Mouse (Mus musculus): ENCODE measurements around the gene Stum. TPM values are rescaled to one million over a fixed set of nuclear protein-coding genes. Genes with fewer than 3 reads are reported as not detected.
A peak's percentile ranks its signal among the peaks of the same experiment; 100 is the strongest.

Gene Stum
- polyA plus RNA-seq, 1 experiment from 2014 or later: 15.6 TPM

GRCm38 (mm10) chr1:180388481-180388880 is 94.8 kb downstream of the Stum start:
- Histone ChIP-seq H3K9me3 (ENCODE audit: control insufficient read depth, low read length) (no peaks in the 10 kb centered on the region), H3K9ac (peak overlapping the region; percentile 37; the same call in 1 of the 2 replicates), H3K27me3 (ENCODE audit: control insufficient read depth, insufficient read depth, low read length) (no peaks in the 10 kb centered on the region), H3K4me3 (replicated peaks; ENCODE audit: low read length) (no peak overlapping the region), H3K4me2 (replicated peaks) (0 out of 2 replicates have a peak overlapping the region, but pooled peaks have one; percentile 55), H3K36me3 (replicated peaks; ENCODE audit: control insufficient read depth, insufficient read depth) (no peaks in the 10 kb centered on the region), H3K27ac (peak overlapping the region; percentile 52), H3K4me1 (replicated peaks; ENCODE audit: control insufficient read depth, insufficient read depth, low read length) (peaks cover 13% of the 10 kb centered on the region; the same call in 1 of the 2 replicates)
- DNase-seq (ENCODE audit: low spot score): no peak
- WGBS: 50% methylated on average over 1 of the region's 1 CpGs
- ATAC-seq (ENCODE audit: low FRiP score): no peak

- Histone ChIP-seq H3K9me3 (ENCODE audit: control insufficient read depth, low read length) (no peaks in the 10 kb centered on the region), H3K4me2 (replicated peaks) (peak overlapping the region; percentile 55), H3K4me1 (replicated peaks; ENCODE audit: control insufficient read depth, insufficient read depth, low read length) (peaks cover 13% of the 10 kb centered on the region; the same call in 1 of the 2 replicates), H3K27me3 (ENCODE audit: control insufficient read depth, insufficient read depth, low read length) (no peaks in the 10 kb centered on the region), H3K36me3 (replicated peaks; ENCODE audit: control insufficient read depth, insufficient read depth) (no peaks in the 10 kb centered on the region), H3K9ac (peak overlapping the region; percentile 37; the same call in 1 of the 2 replicates), H3K4me3 (replicated peaks; ENCODE audit: low read length) (peak overlapping the region; percentile 26), H3K27ac (peak overlapping the region; percentile 52)
- DNase-seq (ENCODE audit: low spot score): no peak
- no peak for ATAC-seq (ENCODE audit: low FRiP score)
- 17% methylated on average over 11 of the region's 11 CpGs for WGBS
Measured at GRCm38 (mm10) chr1:180387750-180388480, 95.4 kb downstream of the Stum start.

GRCm38 (mm10) chr1:180386951-180387749 is 96.2 kb downstream of the Stum start:
- no peaks in the 10 kb centered on the region for H3K9me3 ChIP-seq (ENCODE audit: control insufficient read depth, low read length)
- H3K36me3 ChIP-seq (replicated peaks; ENCODE audit: control insufficient read depth, insufficient read depth): no peaks in the 10 kb centered on the region
- H3K4me2 ChIP-seq (replicated peaks): peak overlapping the region; percentile 55
- peak overlapping the region; percentile 26 for H3K4me3 ChIP-seq (replicated peaks; ENCODE audit: low read length)
- H3K4me1 ChIP-seq (replicated peaks; ENCODE audit: control insufficient read depth, insufficient read depth, low read length): peaks cover 13% of the 10 kb centered on the region; the same call in 1 of the 2 replicates
- H3K27me3 ChIP-seq (ENCODE audit: control insufficient read depth, insufficient read depth, low read length): no peaks in the 10 kb centered on the region
- WGBS: 1% methylated on average over 27 of the region's 27 CpGs
- H3K27ac ChIP-seq: peak overlapping the region; percentile 52
- DNase-seq (ENCODE audit: low spot score) (peak; percentile 96), ATAC-seq (ENCODE audit: low FRiP score) (peak; percentile 98)
- peak overlapping the region; percentile 37 for H3K9ac ChIP-seq

GRCm38 (mm10) chr1:180385308-180385707 is 98.0 kb downstream of the Stum start:
- Histone ChIP-seq H3K27me3 (ENCODE audit: control insufficient read depth, insufficient read depth, low read length) (no peaks in the 10 kb centered on the region), H3K36me3 (replicated peaks; ENCODE audit: control insufficient read depth, insufficient read depth) (no peaks in the 10 kb centered on the region), H3K4me1 (replicated peaks; ENCODE audit: control insufficient read depth, insufficient read depth, low read length) (peaks cover 13% of the 10 kb centered on the region; the same call in 1 of the 2 replicates), H3K4me3 (replicated peaks; ENCODE audit: low read length) (no peak overlapping the region), H3K9me3 (ENCODE audit: control insufficient read depth, low read length) (no peaks in the 10 kb centered on the region), H3K27ac (no peak overlapping the region), H3K4me2 (replicated peaks) (no peak overlapping the region), H3K9ac (no peak overlapping the region)
- DNase-seq (ENCODE audit: low spot score) (no peak), ATAC-seq (ENCODE audit: low FRiP score) (no peak)
- 90% methylated on average over 6 of the region's 6 CpGs for WGBS

- 68% methylated on average over 10 of the region's 10 CpGs for WGBS
- H3K9me3 ChIP-seq (ENCODE audit: control insufficient read depth, low read length): no peaks in the 10 kb centered on the region
- H3K36me3 ChIP-seq (replicated peaks; ENCODE audit: control insufficient read depth, insufficient read depth): no peaks in the 10 kb centered on the region
- no peak overlapping the region for H3K4me2 ChIP-seq (replicated peaks)
- no peak overlapping the region for H3K27ac ChIP-seq
- no peak for ATAC-seq (ENCODE audit: low FRiP score)
- H3K4me1 ChIP-seq (replicated peaks; ENCODE audit: control insufficient read depth, insufficient read depth, low read length): peaks cover 13% of the 10 kb centered on the region; the same call in 1 of the 2 replicates
- no peaks in the 10 kb centered on the region for H3K27me3 ChIP-seq (ENCODE audit: control insufficient read depth, insufficient read depth, low read length)
- no peak for DNase-seq (ENCODE audit: low spot score)
- no peak overlapping the region for H3K9ac ChIP-seq
- no peak overlapping the region for H3K4me3 ChIP-seq (replicated peaks; ENCODE audit: low read length)
Measured at GRCm38 (mm10) chr1:180384486-180384885, 98.8 kb downstream of the Stum start.

GRCm38 (mm10) chr1:180383884-180384283 is 99.4 kb downstream of the Stum start:
- H3K4me3 ChIP-seq (replicated peaks; ENCODE audit: low read length): no peak overlapping the region
- no peak for ATAC-seq (ENCODE audit: low FRiP score)
- no peak overlapping the region for H3K4me2 ChIP-seq (replicated peaks)
- H3K9me3 ChIP-seq (ENCODE audit: control insufficient read depth, low read length): no peaks in the 10 kb centered on the region
- no peaks in the 10 kb centered on the region for H3K36me3 ChIP-seq (replicated peaks; ENCODE audit: control insufficient read depth, insufficient read depth)
- peaks cover 13% of the 10 kb centered on the region; the same call in 1 of the 2 replicates for H3K4me1 ChIP-seq (replicated peaks; ENCODE audit: control insufficient read depth, insufficient read depth, low read length)
- H3K9ac ChIP-seq: no peak overlapping the region
- WGBS: 94% methylated on average over 8 of the region's 8 CpGs
- H3K27me3 ChIP-seq (ENCODE audit: control insufficient read depth, insufficient read depth, low read length): no peaks in the 10 kb centered on the region
- no peak for DNase-seq (ENCODE audit: low spot score)
- no peak overlapping the region for H3K27ac ChIP-seq

Other genes starting within 250 kb of the Stum start
- 16.0 and 16.5 TPM in 2 replicates for gene Psen2, start 220.1 kb downstream of the Stum start, polyA plus RNA-seq (2014; fragmentation: Nextera tagmentation; extraction: Ambion mirVana)
- gene Itpkb, start 153.0 kb downstream of the Stum start, polyA plus RNA-seq (2014; fragmentation: Nextera tagmentation; extraction: Ambion mirVana): 2.7 and 3.0 TPM in 2 replicates
- gene Parp1, start 85.4 kb upstream of the Stum start, polyA plus RNA-seq (2014; fragmentation: Nextera tagmentation; extraction: Ambion mirVana): 85.4 and 86.8 TPM in 2 replicates
- gene Lin9, start 157.6 kb upstream of the Stum start, polyA plus RNA-seq (2014; fragmentation: Nextera tagmentation; extraction: Ambion mirVana): 10.6 and 11.2 TPM in 2 replicates
- 0.16 TPM in 1 of 2 replicates, not detected in the other for gene Mixl1, start 213.5 kb upstream of the Stum start, polyA plus RNA-seq (2014; fragmentation: Nextera tagmentation; extraction: Ambion mirVana)
- 27.1 and 27.6 TPM in 2 replicates for gene Acbd3, start 242.5 kb upstream of the Stum start, polyA plus RNA-seq (2014; fragmentation: Nextera tagmentation; extraction: Ambion mirVana)